Mouse (Mus musculus): Measurements from ENCODE around the gene Reep3.

Reep3 gene

GRCm38 (mm10) chr10:66966391-66967109, 130.2 kb downstream of the Reep3 start:
- no peak for DNase-seq

- DNase-seq: no peak
Observed at GRCm38 (mm10) chr10:66960136-66960535, 136.6 kb downstream of the Reep3 start.
